Mouse (Mus musculus): ENCODE measurements around the gene Rmnd5a. TPM values are rescaled to one million over a fixed set of nuclear protein-coding genes. Genes with fewer than 3 reads are reported as not detected.
"Not testable (repeated sequence)": the region's sequence is repeated elsewhere in the genome, so short reads cannot be mapped to it uniquely, and the experiment has no call there.

Gene Rmnd5a
- 81.2 and 99.4 TPM in 2 replicates for total RNA-seq (2017)

DNA sequence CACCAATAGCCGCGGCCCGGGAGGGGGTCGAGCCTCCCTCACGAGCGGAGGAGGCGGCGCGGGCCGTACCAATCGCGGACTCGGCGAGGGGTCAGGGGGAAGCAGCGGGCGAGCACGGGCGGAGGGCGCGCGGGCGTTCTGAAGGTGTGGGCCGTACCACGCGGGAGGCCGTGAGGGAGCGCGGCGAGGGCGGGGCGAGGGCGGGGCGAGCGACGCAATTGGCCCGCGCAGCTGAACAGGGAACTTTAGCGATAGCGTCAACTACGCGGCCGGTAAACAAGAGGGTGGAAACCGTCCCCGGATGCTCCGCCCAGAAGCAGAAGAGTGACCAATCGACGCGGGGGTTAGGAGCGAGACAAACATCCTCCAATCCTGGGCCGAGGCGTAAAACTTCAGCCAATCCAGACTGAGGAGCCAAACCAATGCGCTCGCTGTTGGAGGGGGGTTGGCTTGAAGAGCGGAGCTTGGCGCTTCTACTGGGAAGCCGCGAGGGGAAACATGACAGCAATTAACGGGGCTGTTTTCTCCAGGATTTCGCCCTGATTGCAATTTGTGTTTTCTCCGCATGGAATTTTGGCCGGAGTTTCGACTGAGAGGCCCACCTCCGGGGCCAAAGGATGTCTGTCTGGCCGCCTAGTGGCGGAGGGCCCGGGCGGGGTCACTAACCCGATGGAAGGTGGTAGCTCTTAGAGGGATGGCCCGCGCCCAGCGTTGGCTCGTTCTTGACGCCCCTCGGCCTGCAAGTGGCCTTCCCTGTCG lies at the start of gene Rmnd5a:
TSS of gene Rmnd5a (minus strand) at position 146 of the 759 bp plus-strand sequence.
- peak; percentile 85 for ATAC-seq (replicated peaks; ENCODE audit: low read depth, poor library complexity, severe bottlenecking)

GRCm38 (mm10) chr6:71487966-71488365 lies 47.5 kb upstream of the Rmnd5a start:
- ATAC-seq (replicated peaks; ENCODE audit: low read depth, poor library complexity, severe bottlenecking) = no peak

GRCm38 (mm10) chr6:71486867-71487266 lies 46.4 kb upstream of the Rmnd5a start:
- no peak for ATAC-seq (replicated peaks; ENCODE audit: low read depth, poor library complexity, severe bottlenecking)

- ATAC-seq (replicated peaks; ENCODE audit: low read depth, poor library complexity, severe bottlenecking) = no peak
These were observed 45.8 kb upstream of the Rmnd5a start for GRCm38 (mm10) chr6:71486226-71486625.

DNA sequence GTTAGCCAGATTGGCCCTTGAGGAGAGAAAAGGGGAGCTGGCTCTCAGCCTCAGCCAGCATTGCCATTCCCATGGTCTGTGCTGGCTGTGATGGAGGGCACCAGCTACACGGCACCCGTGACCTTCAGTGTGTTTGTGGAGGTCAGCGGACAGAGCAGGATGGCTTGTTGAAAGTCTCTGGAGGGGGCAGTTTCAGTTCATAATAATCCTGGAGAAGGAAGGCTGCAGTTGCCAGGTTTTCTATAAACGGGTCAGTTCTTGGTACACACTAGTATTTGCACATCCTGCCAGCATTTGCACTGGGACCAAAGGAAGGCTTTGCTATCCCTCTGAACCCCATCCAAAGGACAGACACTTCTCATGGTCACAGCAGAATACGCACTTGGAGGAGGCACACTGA lies 44.8 kb upstream of the Rmnd5a start:
- ATAC-seq (replicated peaks; ENCODE audit: low read depth, poor library complexity, severe bottlenecking) = no peak

DNA sequence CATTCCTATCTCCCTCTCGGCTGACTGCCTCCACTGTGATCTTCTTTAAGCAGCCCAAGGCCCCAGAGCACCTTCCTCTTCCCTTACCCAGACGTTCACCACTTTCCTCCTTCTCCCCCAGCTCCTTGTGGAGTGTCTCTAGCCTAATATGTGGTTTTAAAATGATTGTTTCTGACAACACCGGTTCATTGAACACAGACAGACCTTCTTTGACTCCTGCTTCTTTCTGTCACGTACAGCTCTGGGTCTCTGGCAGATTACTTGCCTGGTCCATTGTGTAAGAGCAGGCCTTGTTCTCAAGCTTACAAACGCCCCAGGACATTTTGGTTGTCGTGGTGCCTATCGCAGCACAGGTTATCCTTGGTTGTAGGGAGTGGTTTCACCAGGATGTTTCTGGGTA lies 40.7 kb upstream of the Rmnd5a start:
- ATAC-seq (replicated peaks; ENCODE audit: low read depth, poor library complexity, severe bottlenecking) = no peak

DNA sequence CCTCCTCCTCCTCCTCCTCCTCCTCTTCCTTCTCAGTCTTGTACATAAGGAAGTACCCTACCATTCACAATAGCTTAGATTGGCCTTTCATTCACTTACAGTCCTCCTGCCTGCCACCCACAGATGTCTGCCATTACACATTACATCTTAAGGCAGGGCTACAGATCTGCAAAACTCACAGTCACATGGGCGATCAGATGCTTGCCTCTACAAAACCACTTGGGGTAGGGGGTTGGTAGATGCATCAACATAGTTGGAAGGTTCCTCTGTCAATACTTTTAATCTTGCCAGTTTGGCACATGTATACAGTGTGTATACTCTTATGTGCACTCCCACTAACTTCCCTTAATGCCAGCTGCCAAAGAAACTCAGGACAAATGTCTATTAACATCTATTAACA lies 39.7 kb upstream of the Rmnd5a start:
- no peak for ATAC-seq (replicated peaks; ENCODE audit: low read depth, poor library complexity, severe bottlenecking)

DNA sequence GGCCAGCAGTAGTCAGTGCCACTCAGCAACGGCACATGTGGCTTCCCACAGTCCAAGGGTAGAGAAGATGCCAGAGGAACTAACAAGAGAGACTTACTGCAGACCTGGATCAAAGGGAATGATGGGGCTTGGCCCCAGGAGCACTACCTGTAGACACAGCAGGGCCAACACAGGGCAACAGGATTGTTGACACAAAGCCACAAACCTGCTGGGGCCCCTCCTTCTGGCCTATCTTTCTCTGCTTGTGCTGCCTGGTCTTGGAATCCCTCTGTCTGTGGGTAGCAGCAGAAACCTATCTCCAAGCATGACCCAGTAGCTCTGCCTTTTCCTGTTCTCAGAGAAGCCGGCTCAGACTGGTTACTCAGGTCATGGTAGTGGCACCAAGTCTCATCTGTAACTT lies 39.2 kb upstream of the Rmnd5a start:
- not testable (repeated sequence) for ATAC-seq (replicated peaks; ENCODE audit: low read depth, poor library complexity, severe bottlenecking)

- ATAC-seq (replicated peaks; ENCODE audit: low read depth, poor library complexity, severe bottlenecking) = 0 out of 2 replicates have a peak, but pooled peaks have one; percentile 25
These were observed 38.6 kb upstream of the Rmnd5a start for GRCm38 (mm10) chr6:71478816-71479568.

- no peak for ATAC-seq (replicated peaks; ENCODE audit: low read depth, poor library complexity, severe bottlenecking)
These were observed 36.3 kb upstream of the Rmnd5a start for GRCm38 (mm10) chr6:71476783-71477182.

- no peak for ATAC-seq (replicated peaks; ENCODE audit: low read depth, poor library complexity, severe bottlenecking)
These were observed 35.2 kb upstream of the Rmnd5a start for GRCm38 (mm10) chr6:71475604-71476003.

GRCm38 (mm10) chr6:71472786-71473185 lies 32.3 kb upstream of the Rmnd5a start:
- ATAC-seq (replicated peaks; ENCODE audit: low read depth, poor library complexity, severe bottlenecking) = peak; percentile 18; the same call in 1 of the 2 replicates

DNA sequence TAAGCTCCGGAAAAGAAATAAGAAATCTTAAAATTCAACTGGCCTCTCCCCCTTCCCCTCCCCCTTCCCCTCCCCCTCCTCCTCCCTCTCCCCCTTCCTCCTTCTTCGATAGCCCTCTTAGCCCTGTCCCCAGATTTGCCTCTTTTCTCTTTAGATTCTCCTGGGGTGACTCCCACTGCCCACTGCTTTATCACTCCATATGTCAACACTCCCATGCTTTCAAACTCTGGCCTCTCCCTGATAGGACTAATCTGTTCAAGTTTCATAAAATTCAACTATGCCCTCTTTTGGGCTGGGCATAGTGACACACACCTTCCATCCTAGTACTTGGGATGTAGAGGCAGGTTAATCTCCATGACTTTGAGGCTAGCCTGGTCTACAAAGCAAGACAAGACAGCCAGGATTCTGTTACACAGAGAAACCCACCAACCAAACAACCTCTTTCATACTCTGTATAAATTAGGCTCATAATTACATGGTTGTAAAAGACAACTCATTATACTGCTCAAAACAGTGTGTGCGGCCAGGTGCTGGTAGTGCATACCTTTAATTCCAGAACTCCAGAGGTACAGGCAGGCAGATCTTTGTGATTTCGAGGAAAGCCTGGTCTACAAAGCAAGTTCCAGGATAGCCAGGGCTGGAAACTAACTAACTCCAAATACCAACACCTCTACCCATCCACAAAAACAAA lies 31.5 kb upstream of the Rmnd5a start:
- ATAC-seq (replicated peaks; ENCODE audit: low read depth, poor library complexity, severe bottlenecking) = no peak

DNA sequence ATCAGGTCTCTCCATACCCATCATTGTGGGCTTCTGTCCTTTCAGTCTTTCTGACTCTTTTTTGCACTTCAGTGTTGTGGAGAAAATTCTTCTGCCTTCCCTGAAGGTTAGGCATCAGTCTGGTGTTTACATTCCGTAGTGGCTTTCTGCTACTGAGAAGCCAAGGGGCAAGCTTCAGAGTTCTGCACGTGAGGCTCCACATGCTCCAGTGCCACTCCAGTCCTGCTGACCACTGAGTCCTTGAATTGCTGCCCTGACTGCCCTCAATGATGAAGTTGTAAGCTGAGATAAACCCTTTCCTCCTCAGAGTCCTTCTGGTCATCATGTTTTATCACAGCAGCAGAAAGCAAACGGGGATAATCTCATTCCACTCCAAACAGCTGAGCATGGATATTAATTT lies 28.9 kb upstream of the Rmnd5a start:
- ATAC-seq (replicated peaks; ENCODE audit: low read depth, poor library complexity, severe bottlenecking) = no peak

DNA sequence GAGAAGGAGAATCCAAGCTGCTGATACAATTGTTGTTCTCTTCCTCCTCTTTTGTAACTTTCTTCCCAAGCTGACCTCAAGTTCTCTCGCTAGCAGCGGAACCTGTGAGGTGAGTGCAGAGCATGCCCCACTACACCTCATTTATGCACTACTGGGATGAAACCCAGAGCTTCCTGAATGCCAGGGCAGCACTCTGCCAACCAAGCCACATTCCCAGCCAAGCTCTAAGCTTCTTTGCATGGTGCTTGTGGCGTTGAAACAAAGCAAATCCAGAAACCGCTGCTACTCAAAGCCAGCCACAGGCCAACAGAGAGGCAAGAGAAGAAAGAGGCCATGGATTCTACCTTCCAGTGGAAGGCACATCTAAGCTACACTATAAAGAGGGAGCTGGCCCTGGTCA lies 27.3 kb upstream of the Rmnd5a start:
- no peak for ATAC-seq (replicated peaks; ENCODE audit: low read depth, poor library complexity, severe bottlenecking)

GRCm38 (mm10) chr6:71465146-71465545 lies 24.7 kb upstream of the Rmnd5a start:
- no peak for ATAC-seq (replicated peaks; ENCODE audit: low read depth, poor library complexity, severe bottlenecking)

GRCm38 (mm10) chr6:71457956-71458608 lies 17.6 kb upstream of the Rmnd5a start:
- ATAC-seq (replicated peaks; ENCODE audit: low read depth, poor library complexity, severe bottlenecking) = peak; percentile 65

GRCm38 (mm10) chr6:71453983-71454739 lies 13.7 kb upstream of the Rmnd5a start:
- not testable (repeated sequence) for ATAC-seq (replicated peaks; ENCODE audit: low read depth, poor library complexity, severe bottlenecking)

DNA sequence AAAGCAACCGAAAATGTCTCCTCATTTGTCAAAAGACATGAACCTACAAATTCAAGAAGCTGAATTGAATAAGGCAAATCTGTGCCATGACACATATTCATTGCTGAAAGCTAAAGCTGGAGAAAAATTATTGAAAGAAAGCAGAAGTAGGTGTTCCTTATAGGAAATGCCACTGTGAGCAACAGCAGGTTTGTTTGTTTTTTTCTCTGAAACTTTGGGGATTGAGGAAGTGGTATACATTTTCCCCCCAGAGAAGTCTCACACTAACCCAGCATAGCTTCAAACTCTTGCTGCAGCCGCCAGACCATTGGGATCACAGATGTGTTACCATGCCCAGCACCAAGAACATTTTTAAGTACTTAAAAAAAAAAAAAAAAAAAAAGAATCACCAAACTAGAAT lies 12.4 kb upstream of the Rmnd5a start:
- ATAC-seq (replicated peaks; ENCODE audit: low read depth, poor library complexity, severe bottlenecking) = peak; percentile 88

- no peak for ATAC-seq (replicated peaks; ENCODE audit: low read depth, poor library complexity, severe bottlenecking)
These were observed 5.1 kb upstream of the Rmnd5a start for GRCm38 (mm10) chr6:71445560-71445959.
